Mouse (Mus musculus): Measurements from ENCODE around the gene Gm10392. TPM values are rescaled to one million over a fixed set of nuclear protein-coding genes. Genes with fewer than 3 reads are reported as not detected.

Gene Gm10392
- polyA plus RNA-seq, 1 experiment from 2014 or later, result not detected

Other genes with a start within 250 kb of the Gm10392 start
- 0.25 and 0.51 TPM in 2 replicates for gene Coro6, start 56.8 kb downstream of the Gm10392 start, polyA plus RNA-seq (2015; fragmentation: Nextera tagmentation; extraction: Ambion mirVana)
- 3.5 and 4.0 TPM in 2 replicates for gene Ankrd13b, start 29.5 kb downstream of the Gm10392 start, polyA plus RNA-seq (2015; fragmentation: Nextera tagmentation; extraction: Ambion mirVana)
- gene Git1, start 25.6 kb downstream of the Gm10392 start, polyA plus RNA-seq (2015; fragmentation: Nextera tagmentation; extraction: Ambion mirVana), result 9.7 and 13.0 TPM in 2 replicates
- gene Abhd15, start 4.1 kb downstream of the Gm10392 start, polyA plus RNA-seq (2015; fragmentation: Nextera tagmentation; extraction: Ambion mirVana), result 2.0 and 2.2 TPM in 2 replicates
- gene Trp53i13, start 3.2 kb downstream of the Gm10392 start, polyA plus RNA-seq (2015; fragmentation: Nextera tagmentation; extraction: Ambion mirVana), result 34.1 and 36.1 TPM in 2 replicates
- 12.8 and 16.0 TPM in 2 replicates for gene Taok1, start 88.6 kb upstream of the Gm10392 start, polyA plus RNA-seq (2015; fragmentation: Nextera tagmentation; extraction: Ambion mirVana)
- gene Nufip2, start 167.0 kb upstream of the Gm10392 start, polyA plus RNA-seq (2015; fragmentation: Nextera tagmentation; extraction: Ambion mirVana), result 3.4 and 3.6 TPM in 2 replicates
- not detected in 2 replicates for gene Cryba1, start 206.1 kb upstream of the Gm10392 start, polyA plus RNA-seq (2015; fragmentation: Nextera tagmentation; extraction: Ambion mirVana)
- gene Myo18a, start 244.0 kb upstream of the Gm10392 start, polyA plus RNA-seq (2015; fragmentation: Nextera tagmentation; extraction: Ambion mirVana), result 32.4 and 38.1 TPM in 2 replicates

All from kidney, embryonic 16.5 days (tissue).